Mouse (Mus musculus) stomach, embryonic 14.5 days (tissue): ENCODE results near the gene Bag6. TPM values are rescaled to one million over a fixed set of nuclear protein-coding genes. Genes with fewer than 3 reads are reported as not detected.

ENCODE experiments used
- ATAC-seq: fragments of 200-750 bp; cut with Nextera tagmentation; 2 replicates; pipeline ENCODE4 v1.8.0; 2017; ENCODE audit warnings: low read depth, moderate TSS enrichment; ENCODE audit not compliant: insufficient number of reproducible peaks, insufficient read depth, low FRiP score
- H3K27ac ChIP-seq: fragments of 300-500 bp; sonication (generic); 2 replicates; pipeline ENCODE4 v1.5.1; 2014; ENCODE audit warnings: mild to moderate bottlenecking, low read length, moderate library complexity, mixed read lengths
- H3K27me3 ChIP-seq: fragments of 300-500 bp; sonication (generic); 2 replicates; pipeline ENCODE4 v1.6.1; 2014; ENCODE audit warnings: low read length, control low read depth, mixed read lengths; ENCODE audit not compliant: control insufficient read depth, insufficient read depth
- H3K36me3 ChIP-seq: fragments of 300-500 bp; sonication (generic); 2 replicates; pipeline ENCODE4 v1.6.1; 2014; ENCODE audit warnings: mild to moderate bottlenecking, control low read depth, low read length, moderate library complexity, mixed read lengths; ENCODE audit not compliant: control insufficient read depth, insufficient read depth
- H3K4me1 ChIP-seq: fragments of 300-500 bp; sonication (generic); 2 replicates; pipeline ENCODE4 v1.6.1; 2014; ENCODE audit warnings: low read length, control low read depth, mixed read lengths; ENCODE audit not compliant: control insufficient read depth, insufficient read depth
- H3K4me2 ChIP-seq: fragments of 300-500 bp; sonication (generic); replicated peaks from 2 replicates; pipeline ENCODE4 v1.6.1; 2014; ENCODE audit warnings: low read depth, low read length, control low read depth
- H3K4me3 ChIP-seq: fragments of 300-500 bp; sonication (generic); 2 replicates; pipeline ENCODE4 v1.5.1; 2014; ENCODE audit warnings: low read depth, low read length, control low read depth
- H3K9ac ChIP-seq: fragments of 300-500 bp; sonication (generic); replicated peaks from 2 replicates; pipeline ENCODE4 v1.6.1; 2014; ENCODE audit warnings: low read depth, mild to moderate bottlenecking, control low read depth, low read length, moderate library complexity, mixed read lengths
- H3K9me3 ChIP-seq: fragments of 300-500 bp; sonication (generic); 2 replicates; pipeline ENCODE4 v1.6.1; 2016; ENCODE audit warnings: low read depth, low read length, control low read depth; ENCODE audit not compliant: control insufficient read depth
- WGBS: fragments of 180-500 bp; shearing (Covaris S2); extraction: QIAGEN DNeasy Blood & Tissue Kit; methylation state at CpG from one replicate; pipeline ENCODE4 v1.1.7; 2014; 5-methylcytosine and 5-hydroxymethylcytosine counted together
- polyA plus RNA-seq: library from polyadenylated mRNA; unstranded; fragments of >200 nt; fragmentation: Nextera tagmentation; extraction: Ambion mirVana; gene quantifications from 2 replicates; pipeline ENCODE4 v1.2.1, GENCODE M21; 2014

Gene Bag6
- polyA plus RNA-seq, 1 experiment from 2014 or later: 86.5 TPM

DNA sequence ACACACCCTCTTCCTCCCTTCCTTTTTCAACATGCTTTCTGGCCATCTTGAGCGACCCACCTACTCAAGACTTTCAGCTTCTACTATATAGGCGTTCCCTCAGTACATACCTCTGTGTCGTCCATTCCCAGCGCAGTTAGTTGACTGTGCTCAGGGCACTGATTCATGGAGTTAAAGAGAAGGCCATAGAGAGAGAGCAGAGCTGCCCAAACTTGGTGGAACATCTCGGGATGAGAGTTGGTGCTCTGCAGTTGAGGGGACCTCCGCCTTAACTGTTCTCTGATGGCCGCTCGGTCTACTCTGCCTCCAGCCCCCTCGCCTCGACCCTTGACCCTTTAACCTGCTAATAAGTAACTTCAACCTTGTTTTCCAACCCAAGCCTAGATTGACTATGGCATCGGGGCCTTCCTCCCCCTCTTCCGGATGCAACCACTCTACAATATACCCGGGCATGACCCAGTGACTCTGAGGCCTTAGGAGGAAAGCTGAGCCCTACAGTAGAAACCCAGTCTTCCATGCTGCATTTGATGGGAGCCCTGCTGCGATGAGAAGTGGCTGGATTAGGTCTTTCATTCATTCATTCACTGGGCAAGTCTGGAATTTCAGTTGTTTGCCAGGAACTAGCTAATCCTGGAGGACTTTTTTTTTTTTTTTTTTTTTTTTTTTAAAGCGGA is 3.3 kb upstream of the Bag6 start, which contains the start of gene Apom:
Gene Apom, minus strand, starts transcription at position 551 of the 674 bp plus-strand sequence.
- Histone ChIP-seq H3K9ac (0 out of 2 replicates have a peak within 1 kb of the TSS, but pooled peaks have one; percentile 10), H3K4me3 (no peak within 1 kb of the TSS), H3K4me1 (peaks cover 15% of the 10 kb centered on the region), H3K4me2 (no peak within 1 kb of the TSS), H3K27ac (no peak within 1 kb of the TSS), H3K27me3 (no peaks in the 10 kb centered on the region), H3K9me3 (no peaks in the 10 kb centered on the region), H3K36me3 (peaks cover 4% of the 10 kb centered on the region)
- WGBS: 72% methylated on average over 15 of the region's 15 CpGs
- ATAC-seq: no peak

DNA sequence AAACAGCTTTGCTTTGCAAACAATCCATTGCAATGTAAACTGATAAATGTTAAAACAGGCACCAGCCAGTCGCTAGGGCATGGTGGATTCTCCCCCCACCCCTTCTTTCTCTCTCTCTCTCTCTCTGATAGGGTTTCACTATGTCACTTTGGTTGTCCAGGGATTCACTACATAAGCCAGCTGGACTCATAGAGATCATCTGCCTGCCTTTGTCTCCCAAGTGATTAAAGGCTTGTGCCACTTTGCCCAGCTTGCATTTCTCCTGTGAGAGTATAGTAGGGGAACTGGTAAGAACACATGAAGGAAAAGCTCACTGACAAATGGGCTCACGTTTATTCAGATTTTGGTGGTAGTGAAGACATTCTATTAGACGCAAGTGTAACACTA is 2.8 kb upstream of the Bag6 start:
- no peaks in the 10 kb centered on the region for H3K27me3 ChIP-seq
- H3K36me3 ChIP-seq: peaks cover 4% of the 10 kb centered on the region
- H3K4me2 ChIP-seq: no peak overlapping the region
- H3K9me3 ChIP-seq: no peaks in the 10 kb centered on the region
- 67% methylated on average over 3 of the region's 3 CpGs for WGBS
- H3K4me3 ChIP-seq: no peak overlapping the region
- peaks cover 17% of the 10 kb centered on the region for H3K4me1 ChIP-seq
- no peak overlapping the region for H3K27ac ChIP-seq
- ATAC-seq: no peak
- 0 out of 2 replicates have a peak overlapping the region, but pooled peaks have one; percentile 10 for H3K9ac ChIP-seq

DNA sequence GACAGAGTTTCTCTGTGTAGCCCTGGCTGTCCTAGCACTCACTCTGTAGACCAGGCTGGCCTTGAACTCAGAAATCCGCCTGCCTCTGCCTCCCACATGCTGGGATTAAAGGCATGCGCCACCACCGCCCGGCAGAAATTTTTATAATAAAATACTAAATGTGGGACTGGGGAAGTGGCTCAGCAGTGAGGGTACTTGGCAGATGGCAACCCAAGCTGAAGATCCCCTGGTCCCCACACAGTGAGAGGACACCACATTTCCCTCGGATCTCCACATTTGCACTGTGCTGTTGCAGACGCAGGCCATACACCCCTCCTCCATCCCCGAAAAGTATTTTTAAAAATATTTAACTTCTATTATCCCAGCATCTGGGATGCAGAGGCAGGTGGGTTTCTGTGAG is 1.5 kb upstream of the Bag6 start:
- no peaks in the 10 kb centered on the region for H3K27me3 ChIP-seq
- no peak overlapping the region for H3K4me2 ChIP-seq
- H3K4me1 ChIP-seq: peaks cover 12% of the 10 kb centered on the region
- no peak for ATAC-seq
- no peak overlapping the region for H3K4me3 ChIP-seq
- 90% methylated on average over 7 of the region's 7 CpGs for WGBS
- H3K36me3 ChIP-seq: peaks cover 2% of the 10 kb centered on the region
- H3K9ac ChIP-seq: no peak overlapping the region
- no peaks in the 10 kb centered on the region for H3K9me3 ChIP-seq
- H3K27ac ChIP-seq: no peak overlapping the region

DNA sequence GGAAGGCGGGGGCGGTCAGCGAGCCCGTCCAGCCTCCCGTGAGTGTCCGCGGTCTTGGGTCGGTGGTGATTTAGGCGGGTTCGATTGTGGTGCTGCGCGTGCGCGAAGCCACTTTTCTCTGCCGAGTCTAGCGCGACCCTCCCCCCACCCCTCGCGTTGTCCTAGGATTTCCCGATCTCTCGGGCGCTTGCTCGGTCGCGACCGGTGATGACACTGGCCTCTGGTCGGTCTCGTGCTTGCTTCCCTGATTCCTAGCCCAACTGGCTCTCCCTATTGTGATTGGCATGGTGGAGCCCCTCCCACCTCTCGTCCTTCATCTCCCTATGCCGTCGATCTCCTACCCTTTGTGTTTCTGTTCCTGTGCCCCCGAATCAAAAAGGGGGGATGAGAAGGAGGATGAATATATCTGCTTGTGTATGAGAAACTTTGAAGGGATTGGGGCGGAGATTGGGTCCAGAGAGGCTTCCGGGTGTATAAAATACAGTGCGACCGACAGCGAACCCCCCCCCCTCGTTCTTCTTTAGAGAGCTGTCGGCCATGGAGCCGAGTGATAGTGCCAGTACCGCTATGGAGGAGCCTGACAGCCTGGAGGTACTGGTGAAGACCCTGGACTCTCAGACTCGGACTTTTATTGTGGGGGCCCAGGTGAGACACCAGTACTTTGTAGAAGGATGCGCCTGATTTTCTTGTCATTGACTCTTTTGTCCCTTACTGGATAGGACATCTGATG is 778 bp downstream of the Bag6 start:
- ATAC-seq: peak; percentile 54
- Histone ChIP-seq H3K36me3 (peaks cover 24% of the 10 kb centered on the region), H3K4me1 (peaks cover 12% of the 10 kb centered on the region), H3K4me2 (peak overlapping the region; percentile 88), H3K4me3 (peak overlapping the region; percentile 67), H3K9ac (peak overlapping the region; percentile 84), H3K27me3 (no peaks in the 10 kb centered on the region), H3K9me3 (no peaks in the 10 kb centered on the region), H3K27ac (peak overlapping the region; percentile 92)
- WGBS: 1% methylated on average over 43 of the region's 43 CpGs

DNA sequence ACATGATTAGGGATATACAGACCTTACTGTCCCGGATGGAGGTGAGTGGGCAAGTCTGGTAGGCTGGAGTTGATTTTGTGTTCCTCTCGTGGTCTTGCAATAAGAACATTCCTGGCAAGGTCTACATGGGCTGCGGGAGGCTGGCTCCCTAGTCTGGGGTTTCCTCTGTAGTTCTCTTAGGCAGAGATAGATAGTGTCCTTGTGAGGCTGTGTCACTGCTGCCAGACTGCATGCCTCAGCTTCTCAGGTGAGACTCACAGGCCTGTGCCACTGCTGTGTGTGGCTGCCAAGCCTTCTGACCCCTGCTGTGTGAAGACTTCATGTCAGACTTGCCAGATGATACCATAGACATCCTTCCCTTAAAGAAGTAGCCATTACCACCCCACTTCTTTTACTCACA is 4.3 kb downstream of the Bag6 start:
- Histone ChIP-seq H3K27ac (no peak overlapping the region), H3K4me2 (no peak overlapping the region), H3K36me3 (peaks cover 59% of the 10 kb centered on the region), H3K9me3 (no peaks in the 10 kb centered on the region), H3K4me1 (peaks cover 12% of the 10 kb centered on the region), H3K27me3 (no peaks in the 10 kb centered on the region), H3K4me3 (no peak overlapping the region), H3K9ac (no peak overlapping the region)
- no peak for ATAC-seq
- 93% methylated on average over 3 of the region's 3 CpGs for WGBS

DNA sequence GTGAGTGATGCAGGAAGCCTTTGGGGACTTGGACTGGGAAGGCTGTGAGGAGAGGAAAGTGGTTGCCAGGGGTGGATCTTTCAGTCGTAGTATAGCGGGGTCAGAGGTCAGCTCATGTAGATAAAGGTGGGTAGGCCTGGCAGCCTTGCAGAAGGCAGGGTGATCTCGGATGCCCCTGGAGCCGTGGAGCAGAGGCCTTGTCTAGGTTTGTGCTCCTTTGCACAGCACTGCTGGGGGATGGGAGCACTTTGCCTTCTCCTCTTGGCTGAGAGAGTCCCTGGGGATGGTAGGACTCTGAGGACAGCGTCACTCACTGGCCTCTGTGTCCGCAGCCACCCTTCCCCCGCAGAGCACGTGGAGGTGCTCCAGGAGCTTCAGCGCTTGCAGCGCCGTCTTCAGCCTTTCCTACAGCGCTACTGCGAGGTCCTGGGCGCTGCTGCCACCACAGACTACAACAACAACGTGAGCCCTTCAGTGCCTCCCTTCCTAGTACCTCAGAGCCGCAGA is 5.6 kb downstream of the Bag6 start:
- no peaks in the 10 kb centered on the region for H3K9me3 ChIP-seq
- H3K9ac ChIP-seq: no peak overlapping the region
- no peak for ATAC-seq
- H3K27me3 ChIP-seq: no peaks in the 10 kb centered on the region
- H3K4me3 ChIP-seq: no peak overlapping the region
- H3K4me2 ChIP-seq: no peak overlapping the region
- WGBS: 78% methylated on average over 16 of the region's 16 CpGs
- peaks cover 12% of the 10 kb centered on the region for H3K4me1 ChIP-seq
- H3K27ac ChIP-seq: no peak overlapping the region
- peaks cover 71% of the 10 kb centered on the region for H3K36me3 ChIP-seq

DNA sequence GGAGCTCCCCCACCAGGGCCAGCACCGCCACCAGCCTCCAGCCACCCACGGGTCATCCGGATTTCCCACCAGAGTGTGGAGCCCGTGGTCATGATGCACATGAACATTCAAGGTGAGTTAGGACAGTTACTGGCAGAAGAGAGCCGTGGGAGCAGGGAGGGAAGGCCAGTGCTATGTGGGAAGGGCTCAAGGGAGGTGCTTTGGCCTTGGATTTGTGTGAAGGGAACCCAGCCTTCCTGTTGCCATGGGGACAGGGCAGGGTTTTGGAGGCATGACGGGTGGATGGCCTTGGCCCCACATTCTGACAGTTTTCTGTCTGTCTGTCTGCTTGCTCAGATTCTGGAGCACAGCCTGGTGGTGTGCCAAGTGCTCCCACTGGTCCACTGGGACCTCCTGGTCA is 7.0 kb downstream of the Bag6 start:
- Histone ChIP-seq H3K36me3 (peaks cover 85% of the 10 kb centered on the region), H3K4me3 (no peak overlapping the region), H3K27me3 (no peaks in the 10 kb centered on the region), H3K9me3 (no peaks in the 10 kb centered on the region), H3K9ac (no peak overlapping the region), H3K4me2 (no peak overlapping the region), H3K27ac (no peak overlapping the region), H3K4me1 (peaks cover 4% of the 10 kb centered on the region; the same call in 1 of the 2 replicates)
- 90% methylated on average over 6 of the region's 6 CpGs for WGBS
- no peak for ATAC-seq

DNA sequence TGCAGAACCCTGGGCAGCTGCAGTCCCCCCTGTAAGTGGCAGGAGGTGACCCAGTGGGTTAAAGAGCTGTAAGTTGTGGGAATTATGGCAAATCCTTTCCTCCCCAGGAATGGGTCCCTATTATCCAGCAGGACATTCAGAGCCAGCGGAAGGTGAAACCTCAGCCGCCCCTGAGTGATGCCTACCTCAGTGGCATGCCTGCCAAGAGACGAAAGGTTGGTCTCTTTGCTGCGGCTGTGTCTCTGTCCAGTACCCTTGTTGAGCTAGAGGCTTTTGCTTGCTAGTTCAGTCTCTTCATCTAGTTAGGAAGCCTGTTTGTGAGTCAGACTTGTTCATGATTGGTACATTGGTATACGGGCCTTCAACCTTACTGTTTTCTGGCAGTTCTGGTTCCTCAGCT is 11.2 kb downstream of the Bag6 start:
- Histone ChIP-seq H3K4me2 (no peak overlapping the region), H3K4me3 (no peak overlapping the region), H3K27ac (no peak overlapping the region), H3K36me3 (peaks cover 97% of the 10 kb centered on the region), H3K9me3 (no peaks in the 10 kb centered on the region), H3K4me1 (no peaks in the 10 kb centered on the region), H3K27me3 (no peaks in the 10 kb centered on the region), H3K9ac (no peak overlapping the region)
- ATAC-seq: no peak
- 86% methylated on average over 5 of the region's 5 CpGs for WGBS
